Mouse (Mus musculus): ENCODE data around the gene Celf1. TPM values are rescaled to one million over a fixed set of nuclear protein-coding genes. Genes with fewer than 3 reads are reported as not detected.
A peak's percentile ranks its signal among the peaks of the same experiment; 100 is the strongest.

Gene Celf1
- polyA plus RNA-seq, 1 experiment from 2014 or later = 119 TPM

- no peak for DNase-seq (ENCODE audit: low spot score)
- WGBS = 90% methylated on average over 1 of the region's 1 CpGs
- no peak overlapping the region for H3K4me3 ChIP-seq (ENCODE audit: low read depth, low read length)
- no peaks in the 10 kb centered on the region; the same call in 1 of the 2 replicates for H3K36me3 ChIP-seq (ENCODE audit: control insufficient read depth, insufficient read depth, low read length)
- H3K9ac ChIP-seq (ENCODE audit: low read length) = no peak overlapping the region
- H3K4me2 ChIP-seq (ENCODE audit: low read depth, low read length, severe bottlenecking) = no peak overlapping the region
- no peak overlapping the region for H3K27ac ChIP-seq (ENCODE audit: low read depth, low read length)
- H3K27me3 ChIP-seq (ENCODE audit: control insufficient read depth, insufficient read depth, low read length) = no peaks in the 10 kb centered on the region
- H3K4me1 ChIP-seq (replicated peaks; ENCODE audit: control insufficient read depth, insufficient read depth, low read length) = 0 out of 2 replicates have a peak, but pooled peaks cover 1% of the 10 kb centered on the region
- H3K9me3 ChIP-seq (ENCODE audit: control insufficient read depth, low read length) = no peaks in the 10 kb centered on the region
- ATAC-seq (replicated peaks; ENCODE audit: low FRiP score) = no peak
These were observed 28.5 kb upstream of the Celf1 start for GRCm38 (mm10) chr2:90911668-90912067.

- 87% methylated on average over 2 of the region's 2 CpGs for WGBS
- no peak for ATAC-seq (replicated peaks; ENCODE audit: low FRiP score)
- no peak overlapping the region for H3K4me3 ChIP-seq (ENCODE audit: low read depth, low read length)
- H3K27ac ChIP-seq (ENCODE audit: low read depth, low read length) = no peak overlapping the region
- no peaks in the 10 kb centered on the region for H3K9me3 ChIP-seq (ENCODE audit: control insufficient read depth, low read length)
- H3K9ac ChIP-seq (ENCODE audit: low read length) = no peak overlapping the region
- H3K27me3 ChIP-seq (ENCODE audit: control insufficient read depth, insufficient read depth, low read length) = no peaks in the 10 kb centered on the region
- peaks cover 2% of the 10 kb centered on the region; the same call in 1 of the 2 replicates for H3K4me1 ChIP-seq (replicated peaks; ENCODE audit: control insufficient read depth, insufficient read depth, low read length)
- no peak for DNase-seq (ENCODE audit: low spot score)
- no peaks in the 10 kb centered on the region; the same call in 1 of the 2 replicates for H3K36me3 ChIP-seq (ENCODE audit: control insufficient read depth, insufficient read depth, low read length)
- H3K4me2 ChIP-seq (ENCODE audit: low read depth, low read length, severe bottlenecking) = no peak overlapping the region
These were observed 26.5 kb upstream of the Celf1 start for GRCm38 (mm10) chr2:90913671-90914070.

- no peaks in the 10 kb centered on the region for H3K9me3 ChIP-seq (ENCODE audit: control insufficient read depth, low read length)
- no peak overlapping the region for H3K4me2 ChIP-seq (ENCODE audit: low read depth, low read length, severe bottlenecking)
- no peak overlapping the region for H3K9ac ChIP-seq (ENCODE audit: low read length)
- DNase-seq (ENCODE audit: low spot score) = no peak
- H3K27me3 ChIP-seq (ENCODE audit: control insufficient read depth, insufficient read depth, low read length) = no peaks in the 10 kb centered on the region
- no peaks in the 10 kb centered on the region; the same call in 1 of the 2 replicates for H3K36me3 ChIP-seq (ENCODE audit: control insufficient read depth, insufficient read depth, low read length)
- no peak overlapping the region for H3K27ac ChIP-seq (ENCODE audit: low read depth, low read length)
- no peak for ATAC-seq (replicated peaks; ENCODE audit: low FRiP score)
- 88% methylated on average over 1 of the region's 1 CpGs for WGBS
- no peak overlapping the region for H3K4me3 ChIP-seq (ENCODE audit: low read depth, low read length)
- peaks cover 2% of the 10 kb centered on the region; the same call in 1 of the 2 replicates for H3K4me1 ChIP-seq (replicated peaks; ENCODE audit: control insufficient read depth, insufficient read depth, low read length)
These were observed 24.7 kb upstream of the Celf1 start for GRCm38 (mm10) chr2:90915516-90915915.

GRCm38 (mm10) chr2:90916560-90917232, 23.5 kb upstream of the Celf1 start:
- Histone ChIP-seq H3K27ac (ENCODE audit: low read depth, low read length) (peak overlapping the region; percentile 55; the same call in 1 of the 2 replicates), H3K36me3 (ENCODE audit: control insufficient read depth, insufficient read depth, low read length) (no peaks in the 10 kb centered on the region; the same call in 1 of the 2 replicates), H3K4me2 (ENCODE audit: low read depth, low read length, severe bottlenecking) (peak overlapping the region; percentile 70), H3K4me1 (replicated peaks; ENCODE audit: control insufficient read depth, insufficient read depth, low read length) (peaks cover 2% of the 10 kb centered on the region; the same call in 1 of the 2 replicates), H3K4me3 (ENCODE audit: low read depth, low read length) (peak overlapping the region; percentile 60), H3K27me3 (ENCODE audit: control insufficient read depth, insufficient read depth, low read length) (no peaks in the 10 kb centered on the region), H3K9me3 (ENCODE audit: control insufficient read depth, low read length) (no peaks in the 10 kb centered on the region), H3K9ac (ENCODE audit: low read length) (peak overlapping the region; percentile 96)
- peak; percentile 6; the same call in 1 of the 2 replicates for ATAC-seq (replicated peaks; ENCODE audit: low FRiP score)
- DNase-seq (ENCODE audit: low spot score) = no peak
- WGBS = 28% methylated on average over 7 of the region's 7 CpGs

- Histone ChIP-seq H3K4me3 (ENCODE audit: low read depth, low read length) (peak overlapping the region; percentile 60), H3K4me1 (replicated peaks; ENCODE audit: control insufficient read depth, insufficient read depth, low read length) (peaks cover 2% of the 10 kb centered on the region; the same call in 1 of the 2 replicates), H3K9me3 (ENCODE audit: control insufficient read depth, low read length) (no peaks in the 10 kb centered on the region), H3K27ac (ENCODE audit: low read depth, low read length) (peak overlapping the region; percentile 55), H3K4me2 (ENCODE audit: low read depth, low read length, severe bottlenecking) (peak overlapping the region; percentile 70), H3K27me3 (ENCODE audit: control insufficient read depth, insufficient read depth, low read length) (no peaks in the 10 kb centered on the region), H3K36me3 (ENCODE audit: control insufficient read depth, insufficient read depth, low read length) (no peaks in the 10 kb centered on the region; the same call in 1 of the 2 replicates), H3K9ac (ENCODE audit: low read length) (peak overlapping the region; percentile 96)
- WGBS = under 1% methylated on average over 69 of the region's 73 CpGs
- DNase-seq (ENCODE audit: low spot score) (peak; percentile 86), ATAC-seq (replicated peaks; ENCODE audit: low FRiP score) (peak; percentile 88)
These were observed 22.8 kb upstream of the Celf1 start for GRCm38 (mm10) chr2:90917233-90917998.

GRCm38 (mm10) chr2:90917999-90918698, 22.0 kb upstream of the Celf1 start:
- 14% methylated on average over 15 of the region's 16 CpGs for WGBS
- Histone ChIP-seq H3K27ac (ENCODE audit: low read depth, low read length) (peak overlapping the region; percentile 55), H3K9ac (ENCODE audit: low read length) (peak overlapping the region; percentile 96), H3K36me3 (ENCODE audit: control insufficient read depth, insufficient read depth, low read length) (no peaks in the 10 kb centered on the region; the same call in 1 of the 2 replicates), H3K9me3 (ENCODE audit: control insufficient read depth, low read length) (no peaks in the 10 kb centered on the region), H3K27me3 (ENCODE audit: control insufficient read depth, insufficient read depth, low read length) (no peaks in the 10 kb centered on the region), H3K4me1 (replicated peaks; ENCODE audit: control insufficient read depth, insufficient read depth, low read length) (peaks cover 2% of the 10 kb centered on the region; the same call in 1 of the 2 replicates), H3K4me2 (ENCODE audit: low read depth, low read length, severe bottlenecking) (peak overlapping the region; percentile 70), H3K4me3 (ENCODE audit: low read depth, low read length) (peak overlapping the region; percentile 60)
- ATAC-seq (replicated peaks; ENCODE audit: low FRiP score) = no peak; the same call in none of the 2 replicates
- no peak for DNase-seq (ENCODE audit: low spot score)

- H3K27ac ChIP-seq (ENCODE audit: low read depth, low read length) = no peak overlapping the region
- no peaks in the 10 kb centered on the region for H3K9me3 ChIP-seq (ENCODE audit: control insufficient read depth, low read length)
- H3K27me3 ChIP-seq (ENCODE audit: control insufficient read depth, insufficient read depth, low read length) = no peaks in the 10 kb centered on the region
- H3K9ac ChIP-seq (ENCODE audit: low read length) = no peak overlapping the region
- no peak overlapping the region for H3K4me3 ChIP-seq (ENCODE audit: low read depth, low read length)
- DNase-seq (ENCODE audit: low spot score) (no peak), ATAC-seq (replicated peaks; ENCODE audit: low FRiP score) (no peak)
- no peaks in the 10 kb centered on the region for H3K36me3 ChIP-seq (ENCODE audit: control insufficient read depth, insufficient read depth, low read length)
- 85% methylated on average over 1 of the region's 1 CpGs for WGBS
- H3K4me2 ChIP-seq (ENCODE audit: low read depth, low read length, severe bottlenecking) = no peak overlapping the region
- H3K4me1 ChIP-seq (replicated peaks; ENCODE audit: control insufficient read depth, insufficient read depth, low read length) = peaks cover 2% of the 10 kb centered on the region; the same call in 1 of the 2 replicates
These were observed 19.0 kb upstream of the Celf1 start for GRCm38 (mm10) chr2:90921178-90921577.

- DNase-seq (ENCODE audit: low spot score) (no peak), ATAC-seq (replicated peaks; ENCODE audit: low FRiP score) (no peak)
- Histone ChIP-seq H3K4me1 (replicated peaks; ENCODE audit: control insufficient read depth, insufficient read depth, low read length) (peaks cover 2% of the 10 kb centered on the region; the same call in 1 of the 2 replicates), H3K27ac (ENCODE audit: low read depth, low read length) (no peak overlapping the region), H3K9ac (ENCODE audit: low read length) (no peak overlapping the region), H3K27me3 (ENCODE audit: control insufficient read depth, insufficient read depth, low read length) (no peaks in the 10 kb centered on the region), H3K4me2 (ENCODE audit: low read depth, low read length, severe bottlenecking) (no peak overlapping the region), H3K9me3 (ENCODE audit: control insufficient read depth, low read length) (no peaks in the 10 kb centered on the region), H3K36me3 (ENCODE audit: control insufficient read depth, insufficient read depth, low read length) (no peaks in the 10 kb centered on the region), H3K4me3 (ENCODE audit: low read depth, low read length) (no peak overlapping the region)
- 99% methylated on average over 2 of the region's 2 CpGs for WGBS
These were observed 17.5 kb upstream of the Celf1 start for GRCm38 (mm10) chr2:90922636-90923035.

Measured in forebrain, embryonic 11.5 days (tissue).